Mouse (Mus musculus): ENCODE results near the gene Cpsf2.
"Not testable (repeated sequence)": the region's sequence is repeated elsewhere in the genome, so short reads cannot be mapped to it uniquely, and the experiment has no call there.

Cpsf2 gene

GRCm38 (mm10) chr12:101975601-101976571, at the start of gene Cpsf2:
Gene Cpsf2, plus strand, starts transcription at chr12:101975988.
- DNase-seq (ENCODE audit: low read depth) = peak; percentile 62

- DNase-seq (ENCODE audit: low read depth) = no peak
Measured at GRCm38 (mm10) chr12:101928423-101928822, 47.4 kb upstream of the Cpsf2 start.

- DNase-seq (ENCODE audit: low read depth) = no peak
Measured at GRCm38 (mm10) chr12:101935223-101935622, 40.6 kb upstream of the Cpsf2 start.

- no peak for DNase-seq (ENCODE audit: low read depth)
Measured at GRCm38 (mm10) chr12:101937572-101937971, 38.2 kb upstream of the Cpsf2 start.

GRCm38 (mm10) chr12:101947986-101948385, 27.8 kb upstream of the Cpsf2 start:
- DNase-seq (ENCODE audit: low read depth) = no peak

GRCm38 (mm10) chr12:101948801-101949200, 27.0 kb upstream of the Cpsf2 start:
- no peak for DNase-seq (ENCODE audit: low read depth)

GRCm38 (mm10) chr12:101955821-101956220, 20.0 kb upstream of the Cpsf2 start:
- DNase-seq (ENCODE audit: low read depth) = not testable (repeated sequence)

- DNase-seq (ENCODE audit: low read depth) = no peak
Measured at GRCm38 (mm10) chr12:101957079-101957941, 18.5 kb upstream of the Cpsf2 start.

GRCm38 (mm10) chr12:101957942-101958544, 17.7 kb upstream of the Cpsf2 start, which contains the start of gene Atxn3:
Gene Atxn3, minus strand, starts transcription at chr12:101958246.
- DNase-seq (ENCODE audit: low read depth) = peak; percentile 87

GRCm38 (mm10) chr12:101958556-101958955, 17.2 kb upstream of the Cpsf2 start:
- DNase-seq (ENCODE audit: low read depth) = no peak

GRCm38 (mm10) chr12:101958960-101959780, 16.6 kb upstream of the Cpsf2 start:
- DNase-seq (ENCODE audit: low read depth) = not testable (repeated sequence)

- DNase-seq (ENCODE audit: low read depth) = no peak
Measured at GRCm38 (mm10) chr12:101971311-101971710, 4.5 kb upstream of the Cpsf2 start.

GRCm38 (mm10) chr12:101972230-101972629, 3.6 kb upstream of the Cpsf2 start:
- DNase-seq (ENCODE audit: low read depth) = no peak

GRCm38 (mm10) chr12:101974571-101974970, 1.2 kb upstream of the Cpsf2 start:
- no peak for DNase-seq (ENCODE audit: low read depth)

- DNase-seq (ENCODE audit: low read depth) = no peak
Measured at GRCm38 (mm10) chr12:101975167-101975600, 604 bp upstream of the Cpsf2 start.

- DNase-seq (ENCODE audit: low read depth) = no peak
Measured at GRCm38 (mm10) chr12:101976651-101977403, 1.0 kb downstream of the Cpsf2 start.

GRCm38 (mm10) chr12:101977404-101977915, 1.7 kb downstream of the Cpsf2 start:
- no peak for DNase-seq (ENCODE audit: low read depth)

GRCm38 (mm10) chr12:101978162-101978561, 2.4 kb downstream of the Cpsf2 start:
- no peak for DNase-seq (ENCODE audit: low read depth)

- DNase-seq (ENCODE audit: low read depth) = no peak
Measured at GRCm38 (mm10) chr12:101978588-101978987, 2.8 kb downstream of the Cpsf2 start.

- no peak for DNase-seq (ENCODE audit: low read depth)
Measured at GRCm38 (mm10) chr12:101979213-101979750, 3.5 kb downstream of the Cpsf2 start.

Data from fibroblast of lung, adult 2 months (primary cell).